ENCODE assay signal across 20 mouse cellular contexts in genomic region chr8:6334254-6334993, GRCm38 (mm10).
"Had no signal": no experiment of that assay in that cellular context is flagged by ENCODE, and none has a peak within 500 bp of the region (broad histone marks: within the 10 kb centered on the region; RNA-seq: fewer than 3 reads in every experiment).

No protein-coding gene starts in this region.

- H3K4me1 ChIP-seq: lung, embryonic 15.5 days; megakaryocyte, embryonic 14.5 days; midbrain, embryonic 13.5 days; midbrain, embryonic 15.5 days; neural tube, embryonic 13.5 days; neural tube, embryonic 15.5 days had no signal

- H3K27ac ChIP-seq: lung, embryonic 15.5 days; macrophage; midbrain, embryonic 13.5 days; midbrain, embryonic 15.5 days; neural tube, embryonic 13.5 days; neural tube, embryonic 15.5 days had no signal

- H3K4me3 ChIP-seq: lung, embryonic 15.5 days; megakaryocyte, embryonic 14.5 days; midbrain, embryonic 13.5 days; midbrain, embryonic 15.5 days; neural tube, embryonic 13.5 days; neural tube, embryonic 15.5 days had no signal

- ATAC-seq: liver, postnatal 0 days; lung, postnatal 0 days; midbrain, embryonic 13.5 days; midbrain, embryonic 15.5 days had no signal

- H3K9me3 ChIP-seq: lung, embryonic 15.5 days; megakaryocyte, embryonic 14.5 days; midbrain, embryonic 13.5 days; midbrain, embryonic 15.5 days; neural tube, embryonic 13.5 days; neural tube, embryonic 15.5 days had no signal

- H3K4me2 ChIP-seq: lung, embryonic 15.5 days; midbrain, embryonic 11.5 days; midbrain, embryonic 13.5 days; midbrain, embryonic 15.5 days; neural tube, embryonic 13.5 days; neural tube, embryonic 15.5 days had no signal

- H3K9ac ChIP-seq: liver, postnatal 0 days; lung, embryonic 15.5 days; midbrain, embryonic 13.5 days; midbrain, embryonic 15.5 days; neural tube, embryonic 13.5 days; neural tube, embryonic 15.5 days had no signal

- H3K36me3 ChIP-seq: lung, embryonic 15.5 days; midbrain, embryonic 13.5 days; midbrain, embryonic 15.5 days; neural tube, embryonic 13.5 days; neural tube, embryonic 15.5 days had no signal

- H3K27me3 ChIP-seq: lung, embryonic 15.5 days; megakaryocyte, embryonic 14.5 days; midbrain, embryonic 13.5 days; midbrain, embryonic 15.5 days; neural tube, embryonic 13.5 days; neural tube, embryonic 15.5 days had no signal

- DNase-seq: liver, postnatal 0 days; lung, adult 2 months; lung, postnatal 14 days; lung, postnatal 36 days; retina, postnatal 1 day; right cerebral cortex, adult 18-20 months; right cerebral cortex, postnatal 25 days; spleen, adult 18-20 months; thymus, adult 18-20 months; thymus, postnatal 14 days; thymus, postnatal 36 days had no signal
